28 mouse cellular contexts compared by ENCODE assay signal in the genomic region with DNA sequence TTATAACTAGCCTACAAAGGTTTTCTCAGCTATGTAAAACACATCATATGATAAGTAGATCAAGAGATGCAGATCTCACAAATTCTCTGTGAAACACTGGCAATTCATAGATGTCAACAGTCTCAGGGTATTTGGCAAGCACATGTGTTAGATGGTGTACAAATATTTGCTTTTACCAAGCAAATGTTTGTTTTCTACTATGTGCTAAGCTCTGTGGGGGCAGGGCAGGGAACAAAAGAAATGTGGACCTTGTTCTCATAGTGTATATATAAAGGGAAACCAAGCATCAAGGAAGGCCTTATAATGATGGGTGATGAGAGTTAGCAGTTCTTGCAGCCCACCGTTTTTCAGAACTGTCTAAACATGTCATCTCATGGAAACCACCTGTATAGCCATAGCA.
DNase-seq lines count a peak whose midpoint lies in the region; ATAC-seq and TF ChIP-seq lines count a peak whose summit lies in the region.
"Had no signal": no experiment of that assay in that cellular context is flagged by ENCODE, and none has a peak within 500 bp of the region (broad histone marks: within the 10 kb centered on the region; RNA-seq: fewer than 3 reads in every experiment).

No protein-coding gene starts in this region.

- no peak overlapping the region for H3K9ac ChIP-seq in liver, adult 2 months (ENCODE audit: low read depth, low read length)
- H3K9ac ChIP-seq in liver, postnatal 0 days (replicated peaks), result no peak overlapping the region
- no peak overlapping the region for H3K9ac ChIP-seq in stomach, embryonic 14.5 days (replicated peaks; ENCODE audit: low read depth, low read length)
- H3K9ac ChIP-seq in stomach, embryonic 16.5 days (ENCODE audit: low read length), result no peak overlapping the region
- H3K9ac ChIP-seq: embryonic facial prominence, embryonic 13.5 days; embryonic facial prominence, embryonic 15.5 days; forebrain, embryonic 12.5 days had no signal

- no peaks in the 10 kb centered on the region for H3K36me3 ChIP-seq in liver, adult 2 months (ENCODE audit: control insufficient read depth, insufficient read depth, low read length)
- no peaks in the 10 kb centered on the region for H3K36me3 ChIP-seq in liver, postnatal 0 days (replicated peaks; ENCODE audit: insufficient read depth, low read length)
- H3K36me3 ChIP-seq in stomach, embryonic 14.5 days (ENCODE audit: control insufficient read depth, insufficient read depth, low read length), result no peaks in the 10 kb centered on the region
- H3K36me3 ChIP-seq in stomach, embryonic 16.5 days (ENCODE audit: control insufficient read depth, insufficient read depth, low read length), result no peaks in the 10 kb centered on the region
- H3K36me3 ChIP-seq: embryonic facial prominence, embryonic 13.5 days; embryonic facial prominence, embryonic 15.5 days; forebrain, embryonic 10.5 days; forebrain, embryonic 12.5 days; G1E had no signal

- H3K4me3 ChIP-seq in liver, adult 2 months (ENCODE audit: insufficient read depth, low read depth, low read length), result no peak overlapping the region
- no peak overlapping the region for H3K4me3 ChIP-seq in liver, postnatal 0 days (ENCODE audit: low read depth, low read length)
- H3K4me3 ChIP-seq in stomach, embryonic 14.5 days (ENCODE audit: low read depth, low read length), result no peak overlapping the region
- no peak overlapping the region for H3K4me3 ChIP-seq in stomach, embryonic 16.5 days (replicated peaks; ENCODE audit: low read length)
- H3K4me3 ChIP-seq: embryonic facial prominence, embryonic 13.5 days; embryonic facial prominence, embryonic 15.5 days; erythroblast, embryonic 14.5 days; forebrain, embryonic 10.5 days; forebrain, embryonic 12.5 days had no signal

- H3K27me3 ChIP-seq in liver, adult 2 months (ENCODE audit: control insufficient read depth, insufficient read depth, low read length), result no peaks in the 10 kb centered on the region
- no peaks in the 10 kb centered on the region; the same call in 1 of the 2 replicates for H3K27me3 ChIP-seq in liver, postnatal 0 days (ENCODE audit: insufficient read depth, low read length)
- H3K27me3 ChIP-seq in stomach, embryonic 14.5 days (ENCODE audit: control insufficient read depth, insufficient read depth, low read length), result no peaks in the 10 kb centered on the region
- no peaks in the 10 kb centered on the region for H3K27me3 ChIP-seq in stomach, embryonic 16.5 days (ENCODE audit: control insufficient read depth, insufficient read depth, low read length)
- H3K27me3 ChIP-seq: CH12.LX; embryonic facial prominence, embryonic 13.5 days; embryonic facial prominence, embryonic 15.5 days; forebrain, embryonic 12.5 days had no signal

- TF ChIP-seq CTCF in liver, adult 2 months (IDR thresholded peaks at IDR 0.05; ENCODE audit: low read depth, low read length), result no peak
- TF ChIP-seq CTCF in liver, postnatal 0 days (IDR thresholded peaks at IDR 0.05; ENCODE audit: low read depth), result no peak

- ATAC-seq in liver, postnatal 0 days, result no peak
- 0 out of 2 replicates have a peak, but pooled peaks have one; percentile 42 for ATAC-seq in stomach, embryonic 14.5 days (ENCODE audit: insufficient number of reproducible peaks, insufficient read depth, low FRiP score, low read depth)
- peak; percentile 56 for ATAC-seq in stomach, embryonic 16.5 days (ENCODE audit: insufficient read depth, low FRiP score)
- ATAC-seq: activated CD4-positive, CD25-positive, alpha-beta regulatory T cell, adult 4 months; CD4-positive, CD25-positive, alpha-beta regulatory T cell, adult 4 months; forebrain, embryonic 14.5 days; Patski had no signal

- no peak overlapping the region for H3K27ac ChIP-seq in liver, adult 2 months (replicated peaks; ENCODE audit: insufficient read depth, low read depth, low read length)
- H3K27ac ChIP-seq in liver, postnatal 0 days (ENCODE audit: low read depth), result no peak overlapping the region
- H3K27ac ChIP-seq in stomach, embryonic 14.5 days (ENCODE audit: low read length), result no peak overlapping the region
- no peak overlapping the region for H3K27ac ChIP-seq in stomach, embryonic 16.5 days (ENCODE audit: low read length)
- H3K27ac ChIP-seq: embryonic facial prominence, embryonic 13.5 days; embryonic facial prominence, embryonic 15.5 days; forebrain, embryonic 10.5 days; forebrain, embryonic 12.5 days had no signal

- TF ChIP-seq EP300 in liver, postnatal 0 days (IDR thresholded peaks at IDR 0.05; ENCODE audit: low read depth), result no peak

- H3K9me3 ChIP-seq in liver, postnatal 0 days (ENCODE audit: low read length), result no peaks in the 10 kb centered on the region
- no peaks in the 10 kb centered on the region for H3K9me3 ChIP-seq in stomach, embryonic 14.5 days (ENCODE audit: control insufficient read depth, low read depth, low read length)
- no peaks in the 10 kb centered on the region for H3K9me3 ChIP-seq in stomach, embryonic 16.5 days (replicated peaks; ENCODE audit: control insufficient read depth, low read length)
- H3K9me3 ChIP-seq: embryonic facial prominence, embryonic 13.5 days; embryonic facial prominence, embryonic 15.5 days; forebrain, embryonic 10.5 days; forebrain, embryonic 12.5 days; G1E had no signal

- TF ChIP-seq POLR2A in liver, adult 2 months (IDR thresholded peaks at IDR 0.05; ENCODE audit: extremely low read depth, insufficient read depth, low read length), result no peak

- no peaks in the 10 kb centered on the region for H3K4me1 ChIP-seq in liver, adult 2 months (ENCODE audit: control insufficient read depth, insufficient read depth, low read length)
- H3K4me1 ChIP-seq in liver, postnatal 0 days (ENCODE audit: insufficient read depth), result no peaks in the 10 kb centered on the region
- H3K4me1 ChIP-seq in stomach, embryonic 14.5 days (ENCODE audit: control insufficient read depth, insufficient read depth, low read length), result no peaks in the 10 kb centered on the region
- H3K4me1 ChIP-seq in stomach, embryonic 16.5 days (ENCODE audit: control insufficient read depth, insufficient read depth, low read length), result no peaks in the 10 kb centered on the region
- H3K4me1 ChIP-seq: embryonic facial prominence, embryonic 13.5 days; embryonic facial prominence, embryonic 15.5 days had no signal

- peak; percentile 58 for DNase-seq in liver, adult 2 months (ENCODE audit: extremely low read depth, low read depth, low spot score)
- no peak for DNase-seq in liver, postnatal 0 days
- DNase-seq in yolk sac, embryonic 10.5 days (ENCODE audit: low spot score), result peak; percentile 3
- no peak for DNase-seq in frontal cortex, adult 2 months (ENCODE audit: extremely low spot score in 1 of 2, low spot score in 1 of 2)
- no peak for DNase-seq in thymus, adult 18-20 months
- DNase-seq: adrenal gland, postnatal 10 days; adrenal gland, postnatal 25 days; B cell, adult 2 months; cerebellum, adult 11 months; cerebellum, adult 18-20 months; cerebellum, adult 8-10 months; cerebellum, adult 9-11 months; cerebellum, postnatal 14 days; cerebellum, postnatal 36 days; embryo, embryonic 11 days had no signal

- WGBS in liver, adult 2 months, result 63% methylated on average over 1 of the region's 1 CpGs
- WGBS in liver, postnatal 0 days (ENCODE audit: insufficient replicate concordance), result 42% methylated on average over 1 of the region's 1 CpGs
- 47% methylated on average over 1 of the region's 1 CpGs for WGBS in stomach, embryonic 14.5 days
- WGBS in stomach, embryonic 16.5 days, result 50% methylated on average over 1 of the region's 1 CpGs

- H3K79me2 ChIP-seq in liver, adult 2 months (ENCODE audit: control insufficient read depth, insufficient read depth, low read length), result no peaks in the 10 kb centered on the region

- H3K4me2 ChIP-seq in liver, postnatal 0 days (ENCODE audit: low read depth, low read length), result no peak overlapping the region
- H3K4me2 ChIP-seq in stomach, embryonic 14.5 days (replicated peaks; ENCODE audit: low read depth, low read length), result no peak overlapping the region
- H3K4me2 ChIP-seq in stomach, embryonic 16.5 days (ENCODE audit: low read depth, low read length), result no peak overlapping the region
- H3K4me2 ChIP-seq: embryonic facial prominence, embryonic 13.5 days; embryonic facial prominence, embryonic 15.5 days; forebrain, embryonic 12.5 days had no signal

Comparison
In these comparisons a context has a peak if more than half of its experiments do, and no peak if none do; other contexts are left out.
1. DNase-seq: peak in liver, adult 2 months (single experiment) and yolk sac, embryonic 10.5 days (single experiment); none in liver, postnatal 0 days (single experiment), frontal cortex, adult 2 months (0 of 2) and thymus, adult 18-20 months (0 of 2).